Mouse (Mus musculus) forebrain, embryonic 11.5 days (tissue): Measurements from ENCODE around the gene E2f3. TPM values are rescaled to one million over a fixed set of nuclear protein-coding genes. Genes with fewer than 3 reads are reported as not detected.

Experiments
- ATAC-seq: fragments of 200-750 bp; cut with Nextera tagmentation; replicated peaks from 2 replicates; pipeline ENCODE4 v1.8.0; 2017; ENCODE audit warnings: moderate TSS enrichment; ENCODE audit not compliant: low FRiP score
- DNase-seq: peaks from one replicate; pipeline ENCODE4 v3.0.0-alpha.2; 2017; ENCODE audit warnings: low spot score
- H3K27ac ChIP-seq: fragments of 300-500 bp; sonication (generic); 2 replicates; pipeline ENCODE4 v1.5.1; 2014; ENCODE audit warnings: low read depth, low read length
- H3K27me3 ChIP-seq: fragments of 300-500 bp; sonication (generic); 2 replicates; pipeline ENCODE4 v1.6.1; 2014; ENCODE audit warnings: mild to moderate bottlenecking, low read length, mixed read lengths; ENCODE audit not compliant: control insufficient read depth, insufficient read depth
- H3K36me3 ChIP-seq: fragments of 300-500 bp; sonication (generic); 2 replicates; pipeline ENCODE4 v1.6.1; 2014; ENCODE audit warnings: mild to moderate bottlenecking, low read length, moderate library complexity, mixed read lengths; ENCODE audit not compliant: control insufficient read depth, insufficient read depth
- H3K4me1 ChIP-seq: fragments of 300-500 bp; sonication (generic); replicated peaks from 2 replicates; pipeline ENCODE4 v1.6.1; 2014; ENCODE audit warnings: low read length, mixed read lengths; ENCODE audit not compliant: control insufficient read depth, insufficient read depth
- H3K4me2 ChIP-seq: fragments of 300-500 bp; sonication (generic); 2 replicates; pipeline ENCODE4 v1.6.1; 2014; ENCODE audit warnings: low read depth, mild to moderate bottlenecking, low read length, moderate library complexity, mixed read lengths; ENCODE audit not compliant: severe bottlenecking
- H3K4me3 ChIP-seq: fragments of 300-500 bp; sonication (generic); 2 replicates; pipeline ENCODE4 v1.5.1; 2014; ENCODE audit warnings: low read depth, low read length
- H3K9ac ChIP-seq: fragments of 300-500 bp; sonication (generic); 2 replicates; pipeline ENCODE4 v1.6.1; 2014; ENCODE audit warnings: low read length
- H3K9me3 ChIP-seq: fragments of 300-500 bp; sonication (generic); 2 replicates; pipeline ENCODE4 v1.6.1; 2016; ENCODE audit warnings: low read length, mixed read lengths; ENCODE audit not compliant: control insufficient read depth
- WGBS: fragments of 180-500 bp; shearing (Covaris S2); extraction: QIAGEN DNeasy Blood & Tissue Kit; methylation state at CpG from one replicate; pipeline ENCODE4 v1.1.7; 2014; 5-methylcytosine and 5-hydroxymethylcytosine counted together
- polyA plus RNA-seq: library from polyadenylated mRNA; unstranded; fragments of >200 nt; fragmentation: Nextera tagmentation; extraction: Ambion mirVana; gene quantifications from 2 replicates; pipeline ENCODE4 v1.2.1, GENCODE M21; 2014

E2f3 gene
- polyA plus RNA-seq, 1 experiment from 2014 or later: 23.1 TPM

DNA sequence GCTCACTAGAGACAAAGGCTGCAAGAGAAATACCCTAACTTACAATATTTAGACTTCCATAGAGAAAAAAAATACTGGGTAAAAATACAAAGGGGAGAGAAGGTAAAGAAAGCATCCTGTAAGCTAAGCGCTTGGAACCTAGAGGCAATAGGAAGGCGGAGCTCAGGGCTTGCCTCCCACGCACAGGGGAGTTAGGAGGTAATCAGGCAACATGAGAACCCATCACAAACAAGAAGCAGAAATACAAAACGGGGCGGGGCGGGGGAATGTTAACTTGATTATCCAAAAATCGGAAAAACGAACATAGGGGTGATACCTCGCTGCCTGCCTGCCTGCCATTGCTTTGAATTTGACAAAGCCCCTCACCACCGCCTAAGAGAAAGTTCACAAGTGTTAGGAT is 31.1 kb downstream of the E2f3 start:
- Histone ChIP-seq H3K9me3 (no peaks in the 10 kb centered on the region), H3K27ac (no peak overlapping the region), H3K4me1 (no peaks in the 10 kb centered on the region), H3K9ac (no peak overlapping the region), H3K4me2 (no peak overlapping the region), H3K27me3 (no peaks in the 10 kb centered on the region), H3K36me3 (no peaks in the 10 kb centered on the region; the same call in 1 of the 2 replicates), H3K4me3 (no peak overlapping the region)
- ATAC-seq (no peak), DNase-seq (no peak)
- 97% methylated on average over 10 of the region's 10 CpGs for WGBS

GRCm38 (mm10) chr13:29953417-29954045 is 32.3 kb downstream of the E2f3 start:
- no peak overlapping the region for H3K4me3 ChIP-seq
- DNase-seq (no peak), ATAC-seq (no peak)
- no peaks in the 10 kb centered on the region for H3K4me1 ChIP-seq
- no peak overlapping the region for H3K9ac ChIP-seq
- no peaks in the 10 kb centered on the region for H3K27me3 ChIP-seq
- no peaks in the 10 kb centered on the region for H3K9me3 ChIP-seq
- WGBS: 93% methylated on average over 4 of the region's 4 CpGs
- H3K36me3 ChIP-seq: no peaks in the 10 kb centered on the region; the same call in 1 of the 2 replicates
- H3K4me2 ChIP-seq: no peak overlapping the region
- no peak overlapping the region for H3K27ac ChIP-seq

- Histone ChIP-seq H3K9ac (no peak overlapping the region), H3K9me3 (no peaks in the 10 kb centered on the region), H3K4me1 (no peaks in the 10 kb centered on the region)
Observed at GRCm38 (mm10) chr13:29946045-29946444, 39.8 kb downstream of the E2f3 start.

DNA sequence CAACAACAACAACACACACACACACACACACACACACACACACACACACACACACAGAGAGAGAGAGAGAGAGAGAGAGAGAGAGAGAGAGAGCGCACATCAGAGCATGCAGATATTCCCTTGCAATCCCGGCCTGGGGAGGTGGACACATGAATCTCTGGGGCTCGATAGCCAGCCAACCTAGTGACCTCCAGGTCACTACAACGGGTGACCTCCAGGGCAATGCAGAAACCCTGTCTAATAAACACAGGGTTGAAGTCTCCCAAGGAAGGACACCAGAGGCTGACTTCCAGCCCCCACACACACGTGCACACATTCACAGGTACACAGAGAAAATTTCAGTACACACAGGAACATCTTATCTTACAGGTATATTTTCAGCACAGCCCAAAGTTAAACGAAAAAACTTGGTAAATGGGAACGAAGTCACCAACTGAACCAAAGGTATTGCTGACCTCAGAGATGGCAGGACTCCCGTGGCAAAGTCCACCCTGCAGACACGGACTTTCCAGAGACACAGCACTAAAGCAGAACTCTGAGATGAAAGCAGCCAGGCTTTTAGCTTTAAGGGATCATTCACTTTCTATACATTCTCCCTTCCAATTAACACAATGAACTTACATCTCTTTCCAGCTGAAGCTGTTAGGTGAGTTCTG is 40.8 kb downstream of the E2f3 start:
- no peaks in the 10 kb centered on the region; the same call in none of the 2 replicates for H3K36me3 ChIP-seq
- no peaks in the 10 kb centered on the region for H3K9me3 ChIP-seq
- no peaks in the 10 kb centered on the region for H3K4me1 ChIP-seq
- H3K27me3 ChIP-seq: no peaks in the 10 kb centered on the region
- WGBS: 80% methylated on average over 9 of the region's 9 CpGs
- DNase-seq (no peak), ATAC-seq (no peak)
- no peak overlapping the region for H3K27ac ChIP-seq
- no peak overlapping the region for H3K4me3 ChIP-seq
- no peak overlapping the region for H3K4me2 ChIP-seq
- H3K9ac ChIP-seq: no peak overlapping the region

More at GRCm38 (mm10) chr13:29946045-29946444, 39.8 kb downstream of the E2f3 start:
- H3K27ac ChIP-seq: no peak overlapping the region
- ATAC-seq: no peak
- no peaks in the 10 kb centered on the region for H3K27me3 ChIP-seq
- H3K36me3 ChIP-seq: no peaks in the 10 kb centered on the region; the same call in none of the 2 replicates
- no peak overlapping the region for H3K4me3 ChIP-seq
- no peak overlapping the region for H3K4me2 ChIP-seq
- 91% methylated on average over 8 of the region's 8 CpGs for WGBS
- DNase-seq: no peak

DNA sequence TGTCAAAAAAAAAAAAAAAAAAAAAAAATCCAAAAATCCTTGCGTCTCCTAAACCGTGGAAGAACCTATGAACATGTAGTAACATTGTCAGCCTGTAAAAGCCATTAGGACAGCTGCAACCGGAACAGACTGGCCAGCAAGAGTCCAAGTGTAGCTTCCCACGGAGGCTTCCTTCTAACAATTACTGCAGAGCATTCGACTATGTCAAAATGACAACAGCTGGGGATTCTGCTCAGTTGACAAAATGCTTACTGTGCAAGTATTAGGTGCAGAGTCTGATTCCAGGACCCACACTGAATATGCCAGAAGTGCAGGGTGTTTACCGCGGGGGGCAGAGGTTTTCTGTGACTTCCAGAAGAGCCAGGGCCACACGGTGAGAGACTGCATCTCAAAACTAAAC is 41.4 kb downstream of the E2f3 start:
- Histone ChIP-seq H3K27me3 (no peaks in the 10 kb centered on the region), H3K4me3 (no peak overlapping the region), H3K9ac (no peak overlapping the region), H3K9me3 (no peaks in the 10 kb centered on the region), H3K36me3 (no peaks in the 10 kb centered on the region; the same call in none of the 2 replicates), H3K4me2 (no peak overlapping the region), H3K4me1 (no peaks in the 10 kb centered on the region), H3K27ac (no peak overlapping the region)
- ATAC-seq (no peak), DNase-seq (no peak)
- whole genome bisulfite sequencing: 91% methylated on average over 8 of the region's 8 CpGs

DNA sequence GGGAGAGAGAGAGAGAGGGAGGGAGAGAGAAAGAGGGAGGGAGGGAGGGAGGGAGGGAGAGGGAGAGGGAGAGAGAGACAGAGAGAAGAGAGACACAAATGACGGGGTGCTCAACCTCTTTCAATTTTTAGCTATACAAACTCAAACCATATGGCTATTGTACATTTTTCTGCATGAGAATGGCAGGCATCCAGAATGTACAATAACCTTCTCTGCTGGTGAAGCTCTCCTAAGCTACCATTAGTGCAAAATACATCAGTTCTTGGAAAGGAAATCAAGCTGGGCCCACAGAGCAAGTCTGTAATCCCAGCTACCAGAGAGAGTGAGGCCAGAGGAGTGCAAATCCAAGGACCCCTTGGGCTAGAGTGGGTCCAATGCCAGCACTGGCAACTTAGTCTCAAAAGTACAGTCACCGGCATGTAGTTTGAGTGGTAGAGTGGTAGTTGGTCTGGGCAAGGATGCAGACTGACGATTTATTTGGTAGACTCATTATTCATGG is 42.3 kb downstream of the E2f3 start:
- H3K9me3 ChIP-seq: no peaks in the 10 kb centered on the region
- no peaks in the 10 kb centered on the region; the same call in none of the 2 replicates for H3K36me3 ChIP-seq
- no peak overlapping the region for H3K4me2 ChIP-seq
- no peak overlapping the region for H3K27ac ChIP-seq
- DNase-seq (no peak), ATAC-seq (no peak)
- no peak overlapping the region for H3K9ac ChIP-seq
- 88% methylated on average over 3 of the region's 3 CpGs for WGBS
- H3K4me3 ChIP-seq: no peak overlapping the region
- no peaks in the 10 kb centered on the region for H3K4me1 ChIP-seq
- H3K27me3 ChIP-seq: no peaks in the 10 kb centered on the region

DNA sequence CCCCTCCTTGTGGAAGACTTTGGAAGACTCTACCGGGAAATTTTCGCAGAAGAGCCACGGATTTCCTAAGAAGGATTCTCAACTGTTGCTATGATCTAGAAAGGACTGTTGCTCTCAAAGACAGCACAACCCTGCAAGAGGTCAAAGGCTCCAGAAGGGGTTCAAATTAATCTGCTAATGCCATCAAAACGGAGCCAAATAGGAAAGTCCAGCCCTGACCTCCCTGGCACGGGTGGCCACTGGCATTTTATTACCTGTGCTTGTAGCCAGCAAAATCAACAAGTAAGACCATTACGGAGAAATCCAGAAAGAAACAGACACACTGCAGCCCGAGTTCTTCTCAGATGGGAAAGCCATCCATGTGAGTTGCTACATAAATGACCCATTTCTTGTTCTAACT is 45.8 kb downstream of the E2f3 start:
- H3K9me3 ChIP-seq: no peaks in the 10 kb centered on the region
- no peak overlapping the region for H3K27ac ChIP-seq
- DNase-seq: no peak
- H3K4me1 ChIP-seq: no peaks in the 10 kb centered on the region
- 90% methylated on average over 7 of the region's 7 CpGs for WGBS
- H3K4me3 ChIP-seq: no peak overlapping the region
- H3K36me3 ChIP-seq: no peaks in the 10 kb centered on the region; the same call in none of the 2 replicates
- H3K9ac ChIP-seq: no peak overlapping the region
- no peak overlapping the region for H3K4me2 ChIP-seq
- H3K27me3 ChIP-seq: no peaks in the 10 kb centered on the region
- ATAC-seq: no peak

DNA sequence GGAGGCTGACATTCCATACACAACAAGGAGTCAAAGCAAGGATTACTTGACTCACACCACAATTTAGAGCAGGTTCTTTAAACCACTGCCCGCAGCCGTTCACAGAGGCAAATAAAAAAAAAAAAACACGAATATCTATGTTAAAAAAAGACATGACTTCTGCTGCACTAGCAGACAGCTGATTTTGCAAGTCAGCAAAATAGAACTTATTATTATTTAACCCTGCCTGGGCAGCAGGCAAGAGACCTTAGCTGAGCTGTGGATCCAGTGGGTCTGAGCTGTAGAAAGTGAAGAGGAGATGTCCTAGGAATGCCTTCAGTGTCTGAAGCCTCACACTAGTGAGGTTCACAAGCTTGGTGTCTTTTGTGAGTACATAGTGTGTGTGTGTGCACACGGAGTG is 46.5 kb downstream of the E2f3 start:
- DNase-seq (no peak), ATAC-seq (no peak)
- 88% methylated on average over 4 of the region's 4 CpGs for WGBS
- H3K4me1 ChIP-seq: no peaks in the 10 kb centered on the region
- no peak overlapping the region for H3K27ac ChIP-seq
- H3K9ac ChIP-seq: no peak overlapping the region
- no peaks in the 10 kb centered on the region for H3K9me3 ChIP-seq
- H3K36me3 ChIP-seq: no peaks in the 10 kb centered on the region; the same call in none of the 2 replicates
- H3K4me3 ChIP-seq: no peak overlapping the region
- no peak overlapping the region for H3K4me2 ChIP-seq
- H3K27me3 ChIP-seq: no peaks in the 10 kb centered on the region
